Mouse (Mus musculus) embryonic facial prominence, embryonic 15.5 days (tissue): ENCODE measurements around the gene Rhox3a2. TPM values are rescaled to one million over a fixed set of nuclear protein-coding genes. Genes with fewer than 3 reads are reported as not detected.
"Not testable (repeated sequence)": the region's sequence is repeated elsewhere in the genome, so short reads cannot be mapped to it uniquely, and the experiment has no call there.

ENCODE experiments used
- ATAC-seq: fragments of 200-750 bp; cut with Nextera tagmentation; 2 replicates; pipeline ENCODE4 v1.8.0; 2017; ENCODE audit warnings: low read depth, moderate TSS enrichment; ENCODE audit not compliant: insufficient number of reproducible peaks, low FRiP score, low TSS enrichment
- H3K27ac ChIP-seq: fragments of 300-500 bp; sonication (generic); replicated peaks from 2 replicates; pipeline ENCODE4 v1.5.1; 2015; ENCODE audit warnings: mild to moderate bottlenecking, inconsistent platforms
- H3K27me3 ChIP-seq: fragments of 300-500 bp; sonication (generic); 2 replicates; pipeline ENCODE4 v1.6.1; 2015; ENCODE audit warnings: inconsistent platforms
- H3K36me3 ChIP-seq: fragments of 300-500 bp; sonication (generic); 2 replicates; pipeline ENCODE4 v1.6.1; 2015; ENCODE audit warnings: mild to moderate bottlenecking, inconsistent platforms
- H3K4me1 ChIP-seq: fragments of 300-500 bp; sonication (generic); 2 replicates; pipeline ENCODE4 v1.6.1; 2015; ENCODE audit warnings: inconsistent platforms
- H3K4me2 ChIP-seq: fragments of 300-500 bp; sonication (generic); replicated peaks from 2 replicates; pipeline ENCODE4 v1.6.1; 2015; ENCODE audit warnings: mild to moderate bottlenecking, inconsistent platforms
- H3K4me3 ChIP-seq: fragments of 300-500 bp; sonication (generic); replicated peaks from 2 replicates; pipeline ENCODE4 v1.5.1; 2015; ENCODE audit warnings: mild to moderate bottlenecking, inconsistent platforms
- H3K9ac ChIP-seq: fragments of 300-500 bp; sonication (generic); 2 replicates; pipeline ENCODE4 v1.6.1; 2015; ENCODE audit warnings: inconsistent platforms
- H3K9me3 ChIP-seq: fragments of 300-500 bp; sonication (generic); replicated peaks from 2 replicates; pipeline ENCODE4 v1.6.1; 2016; ENCODE audit warnings: inconsistent platforms
- WGBS: fragments of 180-500 bp; shearing (Covaris S2); methylation state at CpG from one replicate; pipeline ENCODE4 v1.1.7; 2015; 5-methylcytosine and 5-hydroxymethylcytosine counted together
- polyA plus RNA-seq: library from polyadenylated mRNA; unstranded; fragments of >200 nt; fragmentation: Nextera tagmentation; extraction: Ambion mirVana; gene quantifications from 2 replicates; pipeline ENCODE4 v1.2.1, GENCODE M21; 2015

The Rhox3a2 gene
- not detected in 2 replicates for polyA plus RNA-seq

DNA sequence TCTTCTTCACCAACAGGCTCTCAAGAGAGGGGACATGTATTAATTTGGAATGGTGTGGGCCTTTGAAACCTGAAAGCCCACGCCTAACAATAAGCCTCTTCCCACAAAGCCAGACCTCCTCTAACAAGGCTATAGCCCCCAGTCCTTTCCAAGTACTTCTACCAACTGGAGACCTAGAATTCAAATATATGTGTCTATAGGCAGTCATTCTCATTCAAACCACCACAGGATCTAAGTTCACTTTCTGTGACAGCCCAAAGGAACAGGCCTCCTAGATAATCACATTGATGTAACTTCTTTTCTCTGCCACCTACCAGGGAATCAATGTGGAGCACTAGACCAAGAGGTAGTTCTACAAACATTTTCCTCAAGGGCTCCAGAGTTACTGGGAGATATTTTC is at the start of gene Rhox3a2:
Gene Rhox3a2, plus strand, starts transcription at position 301 of the 400 bp plus-strand sequence.
- WGBS: no CpG with 5 or more reads among the region's 1 CpGs
- H3K27ac ChIP-seq, H3K9me3 ChIP-seq, H3K4me2 ChIP-seq, H3K36me3 ChIP-seq, H3K9ac ChIP-seq, H3K27me3 ChIP-seq, H3K4me1 ChIP-seq, ATAC-seq, H3K4me3 ChIP-seq: not testable (repeated sequence)

DNA sequence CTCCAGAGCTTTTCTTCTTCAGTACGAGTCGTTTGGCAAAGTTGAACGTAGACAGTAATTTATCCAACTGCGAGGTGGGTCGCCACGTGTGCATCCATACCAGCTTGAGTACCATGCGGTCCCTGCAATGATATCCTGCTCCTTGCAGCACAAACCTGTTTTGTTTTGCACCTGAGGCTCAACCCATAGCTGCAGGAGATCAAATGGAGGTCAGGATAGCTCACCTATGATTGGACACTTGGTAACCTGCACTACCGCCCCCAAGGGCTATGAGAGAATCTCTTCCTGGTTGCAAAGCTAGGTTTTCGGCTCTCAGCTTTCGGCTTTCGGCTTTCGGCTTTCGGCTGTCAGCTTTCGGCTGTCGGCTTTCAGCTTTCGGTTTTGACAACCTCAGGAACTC is 10.7 kb downstream of the Rhox3a2 start, which contains the start of gene Rhox4a2:
Gene Rhox4a2, plus strand, starts transcription at position 301 of the 400 bp plus-strand sequence.
- not testable (repeated sequence) for H3K36me3 ChIP-seq, H3K27ac ChIP-seq, H3K9ac ChIP-seq, H3K4me1 ChIP-seq, H3K4me2 ChIP-seq, H3K27me3 ChIP-seq, H3K4me3 ChIP-seq, ATAC-seq, H3K9me3 ChIP-seq
- 85% methylated on average over 8 of the region's 16 CpGs for WGBS

GRCm38 (mm10) chrX:37411767-37412166 is 31.9 kb downstream of the Rhox3a2 start, which contains the start of gene Rhox2b:
TSS of gene Rhox2b (plus strand) at chrX:37412067.
- not testable (repeated sequence) for H3K9ac ChIP-seq, H3K4me3 ChIP-seq, ATAC-seq, H3K36me3 ChIP-seq, H3K4me2 ChIP-seq, H3K9me3 ChIP-seq, H3K27ac ChIP-seq, H3K4me1 ChIP-seq, H3K27me3 ChIP-seq
- no CpG with 5 or more reads among the region's 9 CpGs for WGBS

GRCm38 (mm10) chrX:37432194-37432593 is 52.4 kb downstream of the Rhox3a2 start, which contains the start of gene Rhox4b:
TSS of gene Rhox4b (plus strand) at chrX:37432494.
- H3K27me3 ChIP-seq, H3K27ac ChIP-seq, H3K9me3 ChIP-seq, H3K4me3 ChIP-seq, H3K4me2 ChIP-seq, ATAC-seq, H3K36me3 ChIP-seq, H3K4me1 ChIP-seq, H3K9ac ChIP-seq: not testable (repeated sequence)
- WGBS: 82% methylated on average over 14 of the region's 15 CpGs

Other genes starting within 250 kb of the Rhox3a2 start
- gene Akap14, start 211.2 kb upstream of the Rhox3a2 start, polyA plus RNA-seq: 1.2 and 1.4 TPM in 2 replicates
- gene Ndufa1, start 188.9 kb upstream of the Rhox3a2 start, polyA plus RNA-seq: 448 and 463 TPM in 2 replicates
- 12.6 and 13.4 TPM in 2 replicates for gene Rnf113a1, start 188.8 kb upstream of the Rhox3a2 start, polyA plus RNA-seq
- gene Gm9, start 169.0 kb upstream of the Rhox3a2 start, polyA plus RNA-seq: not detected in 2 replicates
- gene Rhox1, start 157.8 kb upstream of the Rhox3a2 start, polyA plus RNA-seq: not detected in 2 replicates
- not detected in 2 replicates for gene Rhox2a, start 135.1 kb upstream of the Rhox3a2 start, polyA plus RNA-seq
- 0.33 TPM in 1 of 2 replicates, not detected in the other for gene Rhox3a, start 130.1 kb upstream of the Rhox3a2 start, polyA plus RNA-seq
- not detected in 2 replicates for gene Rhox4a, start 114.7 kb upstream of the Rhox3a2 start, polyA plus RNA-seq
- 0.55 and 1.5 TPM in 2 replicates for gene Rhox4a2, start 10.8 kb downstream of the Rhox3a2 start, polyA plus RNA-seq
- gene Rhox2b, start 32.0 kb downstream of the Rhox3a2 start, polyA plus RNA-seq: not detected in 2 replicates
- gene Rhox4b, start 52.5 kb downstream of the Rhox3a2 start, polyA plus RNA-seq: 0.43 and 0.72 TPM in 2 replicates
- gene Rhox2c, start 73.7 kb downstream of the Rhox3a2 start, polyA plus RNA-seq: not detected in 2 replicates
- not detected in 2 replicates for gene Rhox3c, start 78.6 kb downstream of the Rhox3a2 start, polyA plus RNA-seq
- not detected in 2 replicates for gene Rhox4c, start 100.3 kb downstream of the Rhox3a2 start, polyA plus RNA-seq
- not detected in 2 replicates for gene Rhox2d, start 113.4 kb downstream of the Rhox3a2 start, polyA plus RNA-seq
- not detected in 2 replicates for gene Rhox4d, start 134.3 kb downstream of the Rhox3a2 start, polyA plus RNA-seq
- not detected in 2 replicates for gene Rhox2e, start 150.4 kb downstream of the Rhox3a2 start, polyA plus RNA-seq
- gene Rhox3e, start 162.0 kb downstream of the Rhox3a2 start, polyA plus RNA-seq: not detected in 2 replicates
- not detected in 2 replicates for gene Rhox4e, start 177.4 kb downstream of the Rhox3a2 start, polyA plus RNA-seq
- not detected in 2 replicates for gene Rhox2f, start 191.4 kb downstream of the Rhox3a2 start, polyA plus RNA-seq
- gene Rhox3f, start 201.0 kb downstream of the Rhox3a2 start, polyA plus RNA-seq: not detected in 2 replicates
- gene Rhox4f, start 227.7 kb downstream of the Rhox3a2 start, polyA plus RNA-seq: not detected in 2 replicates
- gene Rhox3g, start 248.6 kb downstream of the Rhox3a2 start, polyA plus RNA-seq: not detected in 2 replicates